Mouse (Mus musculus): Measurements from ENCODE around the gene Cpeb4. TPM values are rescaled to one million over a fixed set of nuclear protein-coding genes. Genes with fewer than 3 reads are reported as not detected.

Gene Cpeb4
- 3.1 and 5.1 TPM in 2 replicates for polyA plus RNA-seq (2012)

DNA sequence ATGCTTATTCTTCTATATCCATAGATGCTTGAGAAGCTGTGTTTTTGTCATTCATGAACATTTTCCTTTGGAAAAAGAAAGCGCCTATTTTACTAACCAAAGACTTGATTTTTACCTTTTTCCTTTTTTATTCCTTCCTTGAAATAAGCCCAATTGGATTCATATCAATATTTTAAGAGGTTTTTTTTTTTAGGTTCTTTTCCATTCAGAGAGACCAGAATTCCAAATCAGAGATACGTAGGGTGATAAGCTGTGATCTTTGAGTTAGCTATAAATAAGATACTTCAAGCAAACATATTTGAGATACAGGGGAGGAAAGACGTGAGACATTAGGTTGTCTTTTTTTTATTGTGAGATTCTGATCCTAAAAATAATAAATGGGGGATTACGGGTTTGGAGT, at the start of gene Cpeb4:
Cpeb4 (plus strand) TSS at position 301 of the 400 bp plus-strand sequence.
- Histone ChIP-seq H3K36me3 (ENCODE audit: control insufficient read depth) (peaks cover 60% of the 10 kb centered on the region), H3K4me1 (ENCODE audit: control insufficient read depth) (peaks cover 41% of the 10 kb centered on the region), H3K27me3 (ENCODE audit: control insufficient read depth) (no peaks in the 10 kb centered on the region), H3K4me3 (replicated peaks) (peak within 1 kb of the TSS; percentile 99), H3K9me3 (ENCODE audit: control insufficient read depth, low read length) (peaks cover 2% of the 10 kb centered on the region; the same call in 1 of the 2 replicates)
- no peak for TF ChIP-seq TAL1 (IDR thresholded peaks at IDR 0.05; ENCODE audit: low read length)
- TF ChIP-seq GATA1 (IDR thresholded peaks at IDR 0.05; ENCODE audit: low read length): no peak

- peaks cover 9% of the 10 kb centered on the region for H3K27me3 ChIP-seq (ENCODE audit: control insufficient read depth)
- TF ChIP-seq GATA1 (IDR thresholded peaks at IDR 0.05; ENCODE audit: low read length) (no peak), TAL1 (IDR thresholded peaks at IDR 0.05; ENCODE audit: low read length) (no peak)
- H3K36me3 ChIP-seq (ENCODE audit: control insufficient read depth): no peaks in the 10 kb centered on the region
- no peaks in the 10 kb centered on the region for H3K9me3 ChIP-seq (ENCODE audit: control insufficient read depth, low read length)
- H3K4me3 ChIP-seq (replicated peaks): no peak overlapping the region
- peaks cover 84% of the 10 kb centered on the region for H3K4me1 ChIP-seq (ENCODE audit: control insufficient read depth)
Observed at GRCm38 (mm10) chr11:31822556-31822955, 49.5 kb upstream of the Cpeb4 start.

DNA sequence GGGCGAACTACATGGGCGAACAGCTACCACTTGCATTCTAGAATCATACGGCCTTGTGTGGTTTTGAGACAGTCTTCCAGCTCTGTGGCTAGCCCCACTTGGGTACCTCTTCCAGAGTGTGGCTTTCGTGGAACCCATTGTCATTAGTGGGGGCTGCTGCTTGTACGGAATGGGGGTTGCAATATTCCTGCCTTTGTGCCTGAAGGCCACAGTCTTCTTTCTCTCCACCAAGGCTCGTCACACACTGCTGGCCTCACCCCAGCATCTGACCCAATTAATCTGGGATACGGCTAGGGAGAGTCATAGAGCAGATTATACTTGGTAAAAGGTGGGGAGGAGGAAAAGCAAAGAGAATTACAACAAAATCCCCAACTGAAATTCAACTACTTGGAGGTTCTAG, 48.5 kb upstream of the Cpeb4 start:
- no peaks in the 10 kb centered on the region for H3K9me3 ChIP-seq (ENCODE audit: control insufficient read depth, low read length)
- TF ChIP-seq GATA1 (IDR thresholded peaks at IDR 0.05; ENCODE audit: low read length) (no peak), TAL1 (IDR thresholded peaks at IDR 0.05; ENCODE audit: low read length) (no peak)
- no peak overlapping the region for H3K4me3 ChIP-seq (replicated peaks)
- H3K36me3 ChIP-seq (ENCODE audit: control insufficient read depth): no peaks in the 10 kb centered on the region; the same call in 1 of the 2 replicates
- peaks cover 6% of the 10 kb centered on the region for H3K27me3 ChIP-seq (ENCODE audit: control insufficient read depth)
- peaks cover 89% of the 10 kb centered on the region for H3K4me1 ChIP-seq (ENCODE audit: control insufficient read depth)

GRCm38 (mm10) chr11:31824504-31825166, 47.4 kb upstream of the Cpeb4 start:
- H3K27me3 ChIP-seq (ENCODE audit: control insufficient read depth): peaks cover 6% of the 10 kb centered on the region
- no peaks in the 10 kb centered on the region; the same call in 1 of the 2 replicates for H3K36me3 ChIP-seq (ENCODE audit: control insufficient read depth)
- no peaks in the 10 kb centered on the region for H3K9me3 ChIP-seq (ENCODE audit: control insufficient read depth, low read length)
- peaks cover 94% of the 10 kb centered on the region for H3K4me1 ChIP-seq (ENCODE audit: control insufficient read depth)
- TF ChIP-seq TAL1 (IDR thresholded peaks at IDR 0.05; ENCODE audit: low read length) (no peak), GATA1 (IDR thresholded peaks at IDR 0.05; ENCODE audit: low read length) (no peak)
- no peak overlapping the region for H3K4me3 ChIP-seq (replicated peaks)

- H3K27me3 ChIP-seq (ENCODE audit: control insufficient read depth): no peaks in the 10 kb centered on the region
- peaks cover 5% of the 10 kb centered on the region for H3K36me3 ChIP-seq (ENCODE audit: control insufficient read depth)
- H3K4me1 ChIP-seq (ENCODE audit: control insufficient read depth): peaks cover 96% of the 10 kb centered on the region
- no peak overlapping the region for H3K4me3 ChIP-seq (replicated peaks)
- no peaks in the 10 kb centered on the region for H3K9me3 ChIP-seq (ENCODE audit: control insufficient read depth, low read length)
- TF ChIP-seq GATA1 (IDR thresholded peaks at IDR 0.05; ENCODE audit: low read length): no peak
- TF ChIP-seq TAL1 (IDR thresholded peaks at IDR 0.05; ENCODE audit: low read length): no peak
Observed at GRCm38 (mm10) chr11:31828011-31828770, 43.8 kb upstream of the Cpeb4 start.

DNA sequence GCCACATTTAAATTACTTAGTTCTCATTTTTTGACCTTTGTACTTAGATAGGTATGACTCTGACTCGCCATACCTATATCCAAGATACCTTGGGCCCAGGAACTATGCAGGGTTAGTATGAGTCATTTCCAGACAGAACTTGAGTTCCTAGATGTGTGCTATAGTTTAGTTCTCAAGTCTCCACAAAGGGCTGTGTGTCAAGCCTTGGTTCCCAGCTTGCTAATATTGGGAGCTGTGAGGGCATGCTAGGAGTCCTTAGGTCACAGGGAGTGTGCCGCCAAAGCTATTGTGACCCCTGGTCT, 43.3 kb upstream of the Cpeb4 start:
- peaks cover 96% of the 10 kb centered on the region for H3K4me1 ChIP-seq (ENCODE audit: control insufficient read depth)
- H3K9me3 ChIP-seq (ENCODE audit: control insufficient read depth, low read length): no peaks in the 10 kb centered on the region
- TF ChIP-seq GATA1 (IDR thresholded peaks at IDR 0.05; ENCODE audit: low read length): no peak
- no peak for TF ChIP-seq TAL1 (IDR thresholded peaks at IDR 0.05; ENCODE audit: low read length)
- peaks cover 5% of the 10 kb centered on the region for H3K36me3 ChIP-seq (ENCODE audit: control insufficient read depth)
- no peaks in the 10 kb centered on the region for H3K27me3 ChIP-seq (ENCODE audit: control insufficient read depth)
- no peak overlapping the region for H3K4me3 ChIP-seq (replicated peaks)

DNA sequence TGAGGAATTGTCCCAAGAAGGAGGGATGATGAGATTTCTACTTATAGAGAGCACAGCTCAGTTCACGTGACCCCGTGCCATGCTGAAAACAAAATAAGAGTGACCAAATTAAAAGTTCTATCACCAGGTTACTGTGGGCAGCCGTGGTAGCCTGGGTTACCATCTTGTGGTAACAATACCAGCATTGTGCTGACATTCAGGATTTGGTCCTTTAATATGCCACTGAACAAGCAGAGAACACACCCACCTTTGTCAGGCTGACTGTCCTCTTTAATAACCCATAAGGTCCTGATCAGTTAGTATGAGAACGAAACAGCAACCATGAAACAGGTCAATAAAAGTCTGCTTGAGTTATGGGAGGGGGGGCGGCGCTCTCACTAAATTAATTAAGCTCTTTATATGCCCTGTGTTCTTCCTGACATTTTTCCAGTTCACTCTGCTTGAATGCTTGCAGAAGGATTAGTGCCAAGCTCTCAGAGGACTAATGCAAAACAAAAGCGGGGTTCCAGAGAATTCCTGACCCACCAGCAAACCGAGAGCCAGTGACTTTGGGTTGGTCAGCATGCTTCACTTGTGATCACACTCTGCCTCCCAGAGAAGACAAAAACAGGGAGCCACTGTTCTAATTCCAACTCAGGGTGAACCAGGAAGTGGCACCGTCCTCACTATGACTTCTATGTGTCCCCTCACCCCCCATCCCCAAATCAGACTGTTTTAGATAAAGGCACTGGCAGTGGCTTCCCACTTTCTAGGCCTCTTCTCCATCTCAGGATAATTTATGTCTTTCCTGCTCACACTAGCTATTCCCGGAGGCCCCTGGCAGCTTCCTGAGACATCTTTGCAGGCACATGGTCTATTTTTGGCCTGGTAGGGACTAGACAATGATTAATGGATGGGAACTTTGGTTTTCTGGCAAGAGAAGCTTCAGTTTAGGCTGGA, 41.5 kb upstream of the Cpeb4 start:
- TF ChIP-seq GATA1 (IDR thresholded peaks at IDR 0.05; ENCODE audit: low read length): no peak
- no peaks in the 10 kb centered on the region for H3K27me3 ChIP-seq (ENCODE audit: control insufficient read depth)

DNA sequence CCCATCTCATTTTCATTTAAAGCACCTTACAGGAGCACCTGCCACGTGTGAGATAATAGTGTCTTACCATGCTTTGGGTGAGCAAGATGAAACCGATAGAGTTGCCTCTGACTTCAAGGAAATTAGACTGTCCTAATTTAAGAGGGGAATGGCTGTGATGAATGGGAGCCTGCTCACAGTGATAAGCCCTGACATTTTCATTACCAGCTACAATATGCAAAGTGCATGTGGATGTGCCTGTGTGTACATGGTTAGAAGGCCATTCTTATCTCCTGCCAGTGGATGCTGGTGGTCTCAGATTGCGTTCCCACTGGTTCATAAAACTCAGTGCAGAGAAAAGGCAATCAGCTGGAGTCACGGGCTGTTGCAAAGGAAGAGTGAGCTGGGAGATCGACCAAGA, 40.6 kb upstream of the Cpeb4 start:
- Histone ChIP-seq H3K4me3 (replicated peaks) (peak overlapping the region; percentile 19), H3K4me1 (ENCODE audit: control insufficient read depth) (peaks cover 98% of the 10 kb centered on the region)
- TF ChIP-seq GATA1 (IDR thresholded peaks at IDR 0.05; ENCODE audit: low read length): peak; percentile 97
- peak; percentile 91 for TF ChIP-seq TAL1 (IDR thresholded peaks at IDR 0.05; ENCODE audit: low read length)

More for the DNA sequence above, 41.5 kb upstream of the Cpeb4 start:
- Histone ChIP-seq H3K36me3 (ENCODE audit: control insufficient read depth) (peaks cover 7% of the 10 kb centered on the region), H3K4me1 (ENCODE audit: control insufficient read depth) (peaks cover 96% of the 10 kb centered on the region), H3K4me3 (replicated peaks) (no peak overlapping the region), H3K9me3 (ENCODE audit: control insufficient read depth, low read length) (no peaks in the 10 kb centered on the region)

DNA sequence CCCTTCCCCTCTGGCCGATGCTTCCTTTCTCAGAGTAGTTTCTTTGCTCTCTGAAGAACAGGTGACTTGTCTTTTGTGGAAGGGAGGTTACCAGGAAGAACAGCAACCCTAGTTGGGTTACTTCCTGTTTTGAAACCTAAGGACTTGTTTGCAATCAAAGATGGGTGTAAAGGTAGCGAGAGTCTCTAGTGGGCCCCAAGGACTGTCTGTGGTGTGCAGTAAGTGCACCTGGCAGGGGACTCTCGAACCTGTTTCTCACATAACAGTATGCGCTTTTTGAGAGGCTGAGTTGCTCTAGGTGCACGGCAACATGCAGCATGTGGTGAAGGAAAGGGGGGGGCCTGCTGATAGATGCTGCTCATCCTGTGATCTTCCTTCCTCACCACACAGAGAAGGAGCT, 40.0 kb upstream of the Cpeb4 start:
- no peaks in the 10 kb centered on the region for H3K9me3 ChIP-seq (ENCODE audit: control insufficient read depth, low read length)
- H3K27me3 ChIP-seq (ENCODE audit: control insufficient read depth): no peaks in the 10 kb centered on the region
- peak overlapping the region; percentile 19 for H3K4me3 ChIP-seq (replicated peaks)
- H3K4me1 ChIP-seq (ENCODE audit: control insufficient read depth): peaks cover 97% of the 10 kb centered on the region
- peaks cover 14% of the 10 kb centered on the region for H3K36me3 ChIP-seq (ENCODE audit: control insufficient read depth)
- no peak for TF ChIP-seq TAL1 (IDR thresholded peaks at IDR 0.05; ENCODE audit: low read length)
- no peak for TF ChIP-seq GATA1 (IDR thresholded peaks at IDR 0.05; ENCODE audit: low read length)

More for the DNA sequence above, 40.6 kb upstream of the Cpeb4 start:
- Histone ChIP-seq H3K27me3 (ENCODE audit: control insufficient read depth) (no peaks in the 10 kb centered on the region), H3K36me3 (ENCODE audit: control insufficient read depth) (peaks cover 12% of the 10 kb centered on the region), H3K9me3 (ENCODE audit: control insufficient read depth, low read length) (no peaks in the 10 kb centered on the region)
